ENCODE assay signal across 14 mouse cellular contexts in the genomic region with DNA sequence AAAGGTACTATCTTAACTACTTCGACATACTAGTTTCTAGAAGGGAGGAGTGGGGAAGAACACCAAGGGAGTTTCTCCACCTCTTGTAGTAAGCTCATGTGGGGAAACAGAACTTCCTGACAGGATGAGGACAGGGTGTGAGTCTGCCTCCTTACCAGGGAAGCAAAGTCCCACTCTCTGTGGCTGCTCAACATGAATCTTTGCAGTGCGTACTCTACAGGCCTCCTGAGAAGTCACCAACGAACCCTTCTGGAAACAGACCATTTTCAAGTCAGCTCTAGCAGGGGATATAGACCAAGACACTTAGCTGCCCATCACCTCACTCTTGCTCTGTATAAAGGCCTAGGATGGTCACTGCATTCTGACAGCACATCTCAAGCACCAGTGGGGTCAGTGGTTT. TPM values are rescaled to one million over a fixed set of nuclear protein-coding genes. Genes with fewer than 3 reads are reported as not detected.
DNase-seq lines count a peak whose midpoint lies in the region; ATAC-seq lines count a peak whose summit lies in the region.
"Had no signal": no experiment of that assay in that cellular context is flagged by ENCODE, and none has a peak within 500 bp of the region (broad histone marks: within the 10 kb centered on the region; RNA-seq: fewer than 3 reads in every experiment).

No protein-coding gene starts in this region.

- no peak for ATAC-seq in kidney, embryonic 15.5 days (replicated peaks; ENCODE audit: low FRiP score)
- no peak for ATAC-seq in kidney, embryonic 14.5 days (ENCODE audit: low FRiP score, low TSS enrichment)
- ATAC-seq in megakaryocyte progenitor cell, adult 5-6 weeks (replicated peaks; ENCODE audit: poor library complexity): 0 out of 2 replicates have a peak, but pooled peaks have one; percentile 42
- ATAC-seq: forebrain, postnatal 0 days; liver, embryonic 12.5 days; midbrain, embryonic 16.5 days had no signal

- H3K27me3 ChIP-seq in heart, embryonic 10.5 days (ENCODE audit: insufficient read depth, poor library complexity, severe bottlenecking): no peaks in the 10 kb centered on the region
- no peaks in the 10 kb centered on the region for H3K27me3 ChIP-seq in kidney, embryonic 15.5 days
- no peaks in the 10 kb centered on the region for H3K27me3 ChIP-seq in kidney, embryonic 14.5 days (ENCODE audit: control insufficient read depth, insufficient read depth, low read length)
- H3K27me3 ChIP-seq: liver, embryonic 12.5 days; neural tube, embryonic 13.5 days had no signal

- no peak overlapping the region for H3K27ac ChIP-seq in heart, embryonic 10.5 days
- H3K27ac ChIP-seq in kidney, embryonic 15.5 days: 0 out of 2 replicates have a peak overlapping the region, but pooled peaks have one; percentile 83
- no peak overlapping the region for H3K27ac ChIP-seq in kidney, embryonic 14.5 days (ENCODE audit: low read depth, low read length)
- peak overlapping the region; percentile 35 for H3K27ac ChIP-seq in brown adipose tissue, adult 24 weeks (replicated peaks; ENCODE audit: low read depth, low read length)
- H3K27ac ChIP-seq: liver, embryonic 12.5 days had no signal

- H3K4me2 ChIP-seq in kidney, embryonic 15.5 days: no peak overlapping the region
- no peak overlapping the region for H3K4me2 ChIP-seq in kidney, embryonic 14.5 days (replicated peaks; ENCODE audit: low read depth, low read length)
- H3K4me2 ChIP-seq: liver, embryonic 12.5 days; neural tube, embryonic 13.5 days had no signal

- no peaks in the 10 kb centered on the region for H3K9me3 ChIP-seq in heart, embryonic 10.5 days
- no peaks in the 10 kb centered on the region for H3K9me3 ChIP-seq in kidney, embryonic 15.5 days (replicated peaks)
- H3K9me3 ChIP-seq in kidney, embryonic 14.5 days (ENCODE audit: control insufficient read depth, low read length): no peaks in the 10 kb centered on the region
- H3K9me3 ChIP-seq: G1E; liver, embryonic 12.5 days; neural tube, embryonic 13.5 days had no signal

- H3K4me3 ChIP-seq in heart, embryonic 10.5 days: no peak overlapping the region
- H3K4me3 ChIP-seq in kidney, embryonic 15.5 days (replicated peaks): no peak overlapping the region
- H3K4me3 ChIP-seq in kidney, embryonic 14.5 days (ENCODE audit: low read length): no peak overlapping the region
- H3K4me3 ChIP-seq in brown adipose tissue, adult 24 weeks (ENCODE audit: insufficient read depth, low read depth, low read length): no peak overlapping the region
- H3K4me3 ChIP-seq: liver, embryonic 12.5 days; neural tube, embryonic 13.5 days had no signal

- peak; percentile 54 for DNase-seq in heart, embryonic 10.5 days (ENCODE audit: low spot score)
- DNase-seq in heart, postnatal 36 days: no peak
- DNase-seq in left cerebral cortex, postnatal 14 days (ENCODE audit: low spot score in 2 of 2): no peak
- DNase-seq: adrenal gland, adult 8-10 months; forebrain, postnatal 0 days; spleen, adult 18-20 months had no signal

- WGBS in heart, embryonic 10.5 days: 69% methylated on average over 3 of the region's 3 CpGs
- WGBS in kidney, embryonic 15.5 days: 87% methylated on average over 3 of the region's 3 CpGs
- WGBS in kidney, embryonic 14.5 days: 80% methylated on average over 3 of the region's 3 CpGs

- H3K9ac ChIP-seq in kidney, embryonic 15.5 days: no peak overlapping the region
- H3K9ac ChIP-seq in kidney, embryonic 14.5 days (ENCODE audit: low read depth, low read length): no peak overlapping the region
- H3K9ac ChIP-seq: forebrain, postnatal 0 days; liver, embryonic 12.5 days; neural tube, embryonic 13.5 days had no signal

- intact Hi-C loops in heart, postnatal 36 days (cut with DNase I): loop anchor here (5.0 kb wide), 1 partner anchor 36 kb away; a partner anchor contains a TSS
- intact Hi-C loops in left cerebral cortex, postnatal 14 days (cut with DNase I): no loop called here

- peaks cover 11% of the 10 kb centered on the region for H3K36me3 ChIP-seq in heart, embryonic 10.5 days
- H3K36me3 ChIP-seq in kidney, embryonic 15.5 days: peaks cover 11% of the 10 kb centered on the region
- H3K36me3 ChIP-seq in kidney, embryonic 14.5 days (ENCODE audit: control insufficient read depth, insufficient read depth, low read length): peaks cover 4% of the 10 kb centered on the region; the same call in 1 of the 2 replicates
- H3K36me3 ChIP-seq: G1E; liver, embryonic 12.5 days had no signal

- H3K4me1 ChIP-seq in heart, embryonic 10.5 days: peaks cover 40% of the 10 kb centered on the region
- H3K4me1 ChIP-seq in kidney, embryonic 15.5 days: peaks cover 20% of the 10 kb centered on the region
- peaks cover 11% of the 10 kb centered on the region; the same call in 1 of the 2 replicates for H3K4me1 ChIP-seq in kidney, embryonic 14.5 days (ENCODE audit: control insufficient read depth, insufficient read depth, low read length)
- peaks cover 49% of the 10 kb centered on the region for H3K4me1 ChIP-seq in brown adipose tissue, adult 24 weeks (ENCODE audit: control insufficient read depth, insufficient read depth, insufficient read length, low read length)
- H3K4me1 ChIP-seq: liver, embryonic 12.5 days had no signal

RNA-seq across cellular contexts. Expression of a gene that starts 36.6 kb away (rescaled TPM):
- 115 and 137 TPM in 2 replicates for polyA plus RNA-seq in heart, embryonic 10.5 days (2016; fragmentation: Nextera tagmentation; extraction: Ambion mirVana)
- 100 to 1,000 TPM; 527 to 592 TPM for total RNA-seq in heart, postnatal 36 days (2021)
- 114 and 119 TPM in 2 replicates for polyA plus RNA-seq in kidney, embryonic 15.5 days (2015; fragmentation: Nextera tagmentation; extraction: Ambion mirVana)
- 103 and 129 TPM in 2 replicates for polyA plus RNA-seq in kidney, embryonic 14.5 days (2014; fragmentation: Nextera tagmentation; extraction: Ambion mirVana)
- 199 and 225 TPM in 2 replicates for polyA plus RNA-seq in brown adipose tissue, adult 24 weeks (2012; ENCODE audit: insufficient read depth, insufficient read length, missing spikeins)
- total RNA-seq in megakaryocyte progenitor cell, adult 5-6 weeks (2015): 108 TPM in 2 replicates
- 127 and 141 TPM in 2 replicates for total RNA-seq in megakaryocyte progenitor cell, adult 5-6 weeks (2017)
- 100 to 1,000 TPM; 711 to 761 TPM for total RNA-seq in left cerebral cortex, postnatal 14 days (2021)

Comparison
In these comparisons a context has a peak if more than half of its experiments do, and no peak if none do; other contexts are left out.
1. H3K27ac ChIP-seq: peak in kidney, embryonic 15.5 days (single experiment) and brown adipose tissue, adult 24 weeks (single experiment); none in heart, embryonic 10.5 days (single experiment) and kidney, embryonic 14.5 days (single experiment).